Mouse (Mus musculus) lung, postnatal 0 days (tissue): ENCODE data around the gene Gm11549.

ENCODE experiments used
- CTCF ChIP-seq: IDR thresholded peaks from 2 replicates; pipeline ENCODE4 v1.5.1; 2016; ENCODE audit warnings: antibody characterized with exemption, mild to moderate bottlenecking
- EP300 ChIP-seq: IDR thresholded peaks from 2 replicates; pipeline ENCODE4 v1.6.1; 2016; ENCODE audit warnings: antibody characterized with exemption, mild to moderate bottlenecking, control low read depth

DNA sequence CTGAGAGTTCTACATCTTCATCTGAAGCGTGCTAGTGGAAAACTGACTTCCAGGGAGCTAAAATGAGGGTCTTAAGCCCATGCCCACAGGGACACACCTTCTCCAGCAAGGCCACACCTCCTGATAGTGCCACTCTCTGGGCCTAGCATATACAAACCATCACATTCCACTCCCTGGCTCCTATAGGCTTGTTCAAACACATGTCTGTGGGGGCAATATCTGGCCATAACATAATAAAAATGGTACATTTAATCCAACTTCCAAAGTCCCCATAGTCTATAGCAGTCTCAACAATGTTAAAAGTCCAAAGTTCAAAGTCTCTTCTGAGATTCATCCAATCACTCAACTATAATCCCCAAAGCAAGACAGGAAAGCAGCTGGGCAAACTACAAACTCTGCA lies 36.0 kb upstream of the Gm11549 start:
- TF ChIP-seq CTCF (no peak), EP300 (no peak)
